Mouse (Mus musculus) forebrain, embryonic 12.5 days (tissue): ENCODE data around the gene A630095N17Rik. TPM values are rescaled to one million over a fixed set of nuclear protein-coding genes. Genes with fewer than 3 reads are reported as not detected.

Experiments
- ATAC-seq: fragments of 200-750 bp; cut with Nextera tagmentation; 2 replicates; pipeline ENCODE4 v1.8.0; 2017; ENCODE audit warnings: moderate TSS enrichment; ENCODE audit not compliant: low FRiP score
- H3K27ac ChIP-seq: fragments of 300-500 bp; sonication (generic); 2 replicates; pipeline ENCODE4 v1.5.1; 2016; ENCODE audit warnings: mild to moderate bottlenecking
- H3K27me3 ChIP-seq: fragments of 300-500 bp; sonication (generic); 2 replicates; pipeline ENCODE4 v1.6.1; 2016; ENCODE audit warnings: mild to moderate bottlenecking
- H3K36me3 ChIP-seq: fragments of 300-500 bp; sonication (generic); replicated peaks from 2 replicates; pipeline ENCODE4 v1.6.1; 2016; ENCODE audit warnings: mild to moderate bottlenecking
- H3K4me1 ChIP-seq: fragments of 300-500 bp; sonication (generic); 2 replicates; pipeline ENCODE4 v1.6.1; 2016
- H3K4me2 ChIP-seq: fragments of 300-500 bp; sonication (generic); 2 replicates; pipeline ENCODE4 v1.6.1; 2016; ENCODE audit warnings: mild to moderate bottlenecking, moderate library complexity
- H3K4me3 ChIP-seq: fragments of 300-500 bp; sonication (generic); replicated peaks from 2 replicates; pipeline ENCODE4 v1.5.1; 2016; ENCODE audit warnings: mild to moderate bottlenecking
- H3K9ac ChIP-seq: fragments of 300-500 bp; sonication (generic); 2 replicates; pipeline ENCODE4 v1.6.1; 2016; ENCODE audit warnings: mild to moderate bottlenecking
- H3K9me3 ChIP-seq: fragments of 300-500 bp; sonication (generic); 2 replicates; pipeline ENCODE4 v1.6.1; 2016
- WGBS: fragments of 180-500 bp; shearing (Covaris S2); methylation state at CpG from one replicate; pipeline ENCODE4 v1.1.7; 2016; 5-methylcytosine and 5-hydroxymethylcytosine counted together
- polyA plus RNA-seq: library from polyadenylated mRNA; unstranded; fragments of >200 nt; fragmentation: Nextera tagmentation; extraction: Ambion mirVana; gene quantifications from 2 replicates; pipeline ENCODE4 v1.2.1, GENCODE M21; 2016

A630095N17Rik gene
- polyA plus RNA-seq, 1 experiment from 2014 or later, result not detected

DNA sequence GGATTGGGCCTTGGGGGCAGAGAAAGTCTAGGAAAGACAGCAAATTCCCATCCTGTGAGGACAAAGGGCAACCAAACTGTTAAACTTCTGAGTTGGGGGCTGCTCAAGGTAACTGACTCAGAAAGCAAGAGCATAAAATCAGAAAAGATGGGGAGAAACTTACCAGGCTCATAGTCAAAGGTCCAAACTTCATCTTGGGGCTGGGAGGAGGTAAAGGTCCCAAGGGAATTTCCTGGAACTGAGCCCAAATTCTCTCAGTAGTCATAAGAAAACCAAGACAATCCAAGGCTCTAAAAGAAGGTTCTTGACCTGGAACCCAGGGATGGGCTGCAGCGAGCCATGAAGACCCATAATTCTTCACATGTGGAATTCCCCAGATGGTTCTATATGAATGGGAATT lies 30.7 kb downstream of the A630095N17Rik start:
- Histone ChIP-seq H3K4me3 (no peak overlapping the region), H3K4me1 (no peaks in the 10 kb centered on the region), H3K27me3 (no peaks in the 10 kb centered on the region), H3K9ac (no peak overlapping the region), H3K9me3 (no peaks in the 10 kb centered on the region), H3K4me2 (no peak overlapping the region), H3K36me3 (peaks cover 43% of the 10 kb centered on the region), H3K27ac (no peak overlapping the region)
- 90% methylated on average over 1 of the region's 1 CpGs for WGBS
- no peak for ATAC-seq

DNA sequence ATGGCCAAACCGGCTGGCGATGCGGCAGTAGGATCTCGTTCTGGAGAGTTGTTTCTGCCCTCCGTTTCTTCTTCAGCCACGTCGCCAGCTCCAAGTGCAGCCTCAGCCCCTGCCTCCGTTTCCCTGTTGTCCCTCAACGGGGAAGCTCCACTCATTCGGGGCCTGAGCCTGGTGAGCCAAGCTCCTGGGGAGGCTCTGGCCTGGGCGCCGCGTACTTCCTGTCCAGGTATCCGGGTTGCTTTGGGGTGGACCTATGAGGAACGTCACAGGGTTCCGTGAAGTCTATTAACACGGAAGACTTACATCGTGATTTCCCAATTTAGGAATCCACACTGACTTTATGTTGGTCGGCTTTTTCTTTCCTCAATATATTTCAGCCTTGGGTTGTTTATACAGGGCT lies 39.5 kb downstream of the A630095N17Rik start:
- Histone ChIP-seq H3K27me3 (no peaks in the 10 kb centered on the region), H3K4me3 (peak overlapping the region; percentile 79), H3K4me2 (peak overlapping the region; percentile 95), H3K4me1 (peaks cover 26% of the 10 kb centered on the region), H3K9ac (peak overlapping the region; percentile 90), H3K36me3 (peaks cover 20% of the 10 kb centered on the region), H3K9me3 (no peaks in the 10 kb centered on the region), H3K27ac (peak overlapping the region; percentile 83)
- peak; percentile 12; the same call in 1 of the 2 replicates for ATAC-seq
- 1% methylated on average over 19 of the region's 19 CpGs for WGBS

GRCm38 (mm10) chr1:75191622-75192402 lies 40.1 kb downstream of the A630095N17Rik start, which contains the start of the genes Ankzf1 and Atg9a:
Ankzf1 (plus strand) TSS chr1:75192151.
Atg9a (minus strand) TSS chr1:75192196.
- H3K4me2 ChIP-seq, result peak within 1 kb of the TSS; percentile 95
- under 1% methylated on average over 55 of the region's 56 CpGs for WGBS
- peak; percentile 100 for ATAC-seq
- peak within 1 kb of the TSS; percentile 83 for H3K27ac ChIP-seq
- peak within 1 kb of the TSS; percentile 90 for H3K9ac ChIP-seq
- no peaks in the 10 kb centered on the region for H3K9me3 ChIP-seq
- H3K4me3 ChIP-seq, result peak within 1 kb of the TSS; percentile 79
- H3K36me3 ChIP-seq, result peaks cover 17% of the 10 kb centered on the region
- no peaks in the 10 kb centered on the region for H3K27me3 ChIP-seq
- peaks cover 26% of the 10 kb centered on the region for H3K4me1 ChIP-seq

DNA sequence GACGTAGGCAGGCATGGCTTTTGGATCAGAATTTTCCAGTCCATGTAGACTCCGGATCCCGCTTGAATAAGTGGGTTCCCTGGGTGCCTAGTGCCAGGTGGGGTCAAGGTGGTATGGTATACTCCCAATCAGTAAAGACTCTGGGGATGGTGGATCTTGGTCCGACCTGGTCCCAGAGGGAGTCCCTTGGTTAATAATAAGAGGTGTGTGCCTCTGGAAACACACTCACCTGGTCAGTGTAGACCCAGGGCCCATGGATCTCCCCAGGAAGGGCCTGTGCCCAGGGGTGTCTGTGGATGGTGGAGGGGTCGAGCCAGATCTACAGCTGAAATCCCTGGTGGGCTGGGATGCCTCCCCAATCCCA lies 40.7 kb downstream of the A630095N17Rik start:
- peaks cover 26% of the 10 kb centered on the region for H3K4me1 ChIP-seq
- 46% methylated on average over 5 of the region's 5 CpGs for WGBS
- peaks cover 18% of the 10 kb centered on the region for H3K36me3 ChIP-seq
- H3K9me3 ChIP-seq, result no peaks in the 10 kb centered on the region
- peak overlapping the region; percentile 83 for H3K27ac ChIP-seq
- peak overlapping the region; percentile 90 for H3K9ac ChIP-seq
- H3K4me2 ChIP-seq, result peak overlapping the region; percentile 95
- H3K27me3 ChIP-seq, result no peaks in the 10 kb centered on the region
- peak overlapping the region; percentile 79 for H3K4me3 ChIP-seq
- ATAC-seq, result peak; percentile 60; the same call in 1 of the 2 replicates

DNA sequence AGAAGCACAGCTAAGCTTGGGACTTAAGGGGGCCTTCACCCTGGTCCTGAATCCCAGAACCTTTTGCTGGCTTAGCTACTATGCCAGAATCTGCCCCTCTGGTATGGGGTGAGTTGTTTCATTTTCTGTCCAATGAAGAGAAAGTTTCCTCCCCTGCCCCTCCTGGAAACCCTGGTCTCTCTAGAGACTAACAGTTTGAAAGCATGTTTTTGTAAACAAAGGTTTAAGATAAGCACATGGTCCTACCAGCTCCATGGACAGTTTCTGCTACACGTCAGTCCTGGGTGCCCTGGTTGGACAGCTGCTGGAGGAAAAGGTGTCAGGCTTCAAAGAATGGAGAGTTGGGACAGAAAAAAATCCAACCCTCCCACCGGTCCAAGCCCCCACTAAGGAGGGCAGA lies 41.3 kb downstream of the A630095N17Rik start:
- Histone ChIP-seq H3K9ac (0 out of 2 replicates have a peak overlapping the region, but pooled peaks have one; percentile 90), H3K4me2 (peak overlapping the region; percentile 95), H3K27ac (no peak overlapping the region), H3K4me3 (0 out of 2 replicates have a peak overlapping the region, but pooled peaks have one; percentile 79), H3K36me3 (peaks cover 22% of the 10 kb centered on the region), H3K9me3 (no peaks in the 10 kb centered on the region), H3K4me1 (peaks cover 26% of the 10 kb centered on the region), H3K27me3 (no peaks in the 10 kb centered on the region)
- no peak for ATAC-seq
- 80% methylated on average over 2 of the region's 2 CpGs for WGBS

DNA sequence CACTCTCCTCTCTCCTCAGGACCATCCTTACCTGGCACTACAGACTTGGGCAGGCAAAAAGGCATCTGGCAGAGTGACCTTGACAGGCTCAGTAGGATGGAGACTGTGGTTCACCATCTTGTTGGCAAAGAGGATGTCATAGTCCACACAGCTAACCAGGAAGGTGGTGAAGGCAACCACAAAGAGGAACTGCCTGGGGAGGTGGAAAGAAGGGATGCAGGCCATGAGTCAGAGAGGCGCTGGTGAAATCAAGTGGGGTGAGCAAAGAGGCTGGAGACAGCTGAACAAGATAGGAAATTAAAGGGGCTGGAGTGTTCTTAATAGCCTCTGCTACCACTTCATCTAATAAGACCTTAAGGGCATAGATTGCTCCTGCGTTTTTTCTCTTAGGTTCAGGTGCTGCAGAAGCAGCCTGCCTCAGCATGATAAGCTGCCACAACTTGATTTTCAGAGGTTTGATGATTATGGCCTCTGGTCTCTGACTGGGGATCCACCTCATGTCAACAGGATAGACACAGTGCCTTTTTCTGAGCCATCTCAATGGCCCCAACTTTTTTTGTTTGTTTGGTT lies 43.9 kb downstream of the A630095N17Rik start:
- Histone ChIP-seq H3K27ac (no peak overlapping the region), H3K36me3 (peaks cover 46% of the 10 kb centered on the region), H3K4me2 (no peak overlapping the region), H3K4me3 (no peak overlapping the region), H3K9ac (no peak overlapping the region), H3K9me3 (no peaks in the 10 kb centered on the region), H3K27me3 (no peaks in the 10 kb centered on the region), H3K4me1 (peaks cover 19% of the 10 kb centered on the region)
- no peak for ATAC-seq
- WGBS, result 88% methylated on average over 2 of the region's 2 CpGs

DNA sequence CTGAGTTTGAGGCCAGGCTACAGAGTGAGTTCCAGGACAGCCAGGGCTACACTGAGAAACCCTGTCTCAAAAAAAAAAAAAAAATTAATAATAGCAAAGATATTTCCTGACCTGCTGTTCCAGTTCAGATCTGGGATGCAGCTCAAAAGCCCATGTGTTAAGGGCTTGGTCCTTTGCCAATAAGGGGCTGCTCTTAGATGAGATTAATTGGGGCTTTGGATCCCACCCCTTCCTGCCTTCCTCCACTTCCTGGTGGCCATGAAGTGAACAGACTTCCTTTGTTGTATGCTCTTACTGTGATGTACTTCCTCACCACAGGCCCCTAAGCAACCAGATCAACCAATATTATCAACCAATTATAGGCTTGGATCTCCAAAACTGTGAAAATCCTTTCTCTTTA lies 44.8 kb downstream of the A630095N17Rik start:
- Histone ChIP-seq H3K4me1 (peaks cover 14% of the 10 kb centered on the region), H3K27ac (no peak overlapping the region), H3K4me3 (no peak overlapping the region), H3K36me3 (peaks cover 55% of the 10 kb centered on the region), H3K9ac (no peak overlapping the region), H3K4me2 (no peak overlapping the region), H3K27me3 (no peaks in the 10 kb centered on the region), H3K9me3 (no peaks in the 10 kb centered on the region)
- ATAC-seq, result no peak

GRCm38 (mm10) chr1:75185495-75185894 lies 46.4 kb downstream of the A630095N17Rik start:
- Histone ChIP-seq H3K9ac (no peak overlapping the region), H3K4me3 (no peak overlapping the region), H3K36me3 (peaks cover 61% of the 10 kb centered on the region), H3K27me3 (no peaks in the 10 kb centered on the region), H3K4me1 (peaks cover 7% of the 10 kb centered on the region), H3K9me3 (no peaks in the 10 kb centered on the region), H3K27ac (no peak overlapping the region), H3K4me2 (no peak overlapping the region)
- WGBS, result 94% methylated on average over 11 of the region's 11 CpGs
- no peak for ATAC-seq

DNA sequence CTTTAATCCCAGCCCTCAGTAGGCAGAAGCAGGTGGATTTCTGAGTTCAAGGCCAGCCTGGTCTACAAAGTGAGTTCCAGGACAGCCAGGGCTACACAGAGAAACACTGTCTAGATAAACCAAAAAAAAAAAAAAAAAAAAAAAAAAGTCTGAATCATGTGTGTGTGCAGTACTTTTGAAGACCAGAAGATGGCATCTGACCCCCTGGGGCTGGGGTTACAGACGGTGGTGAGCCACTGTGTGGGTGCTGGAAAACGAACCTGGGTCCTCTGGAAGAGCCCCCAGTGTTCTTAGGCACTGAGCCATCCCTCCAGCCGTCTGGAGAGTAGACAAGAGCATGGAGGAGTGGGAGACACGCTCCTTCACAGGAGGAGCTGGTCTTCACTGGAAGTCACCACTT lies 49.7 kb downstream of the A630095N17Rik start:
- WGBS, result 71% methylated on average over 4 of the region's 4 CpGs
- H3K27me3 ChIP-seq, result no peaks in the 10 kb centered on the region
- H3K27ac ChIP-seq, result no peak overlapping the region
- no peak overlapping the region for H3K4me2 ChIP-seq
- peaks cover 57% of the 10 kb centered on the region for H3K36me3 ChIP-seq
- H3K4me3 ChIP-seq, result no peak overlapping the region
- H3K4me1 ChIP-seq, result peaks cover 23% of the 10 kb centered on the region
- H3K9me3 ChIP-seq, result no peaks in the 10 kb centered on the region
- no peak for ATAC-seq
- H3K9ac ChIP-seq, result no peak overlapping the region

GRCm38 (mm10) chr1:75181377-75181870 lies 50.5 kb downstream of the A630095N17Rik start:
- no peak for ATAC-seq
- no peak overlapping the region for H3K4me3 ChIP-seq
- H3K9me3 ChIP-seq, result no peaks in the 10 kb centered on the region
- no peak overlapping the region for H3K4me2 ChIP-seq
- peaks cover 57% of the 10 kb centered on the region for H3K36me3 ChIP-seq
- WGBS, result 82% methylated on average over 4 of the region's 4 CpGs
- peaks cover 23% of the 10 kb centered on the region for H3K4me1 ChIP-seq
- H3K9ac ChIP-seq, result no peak overlapping the region
- H3K27me3 ChIP-seq, result no peaks in the 10 kb centered on the region
- no peak overlapping the region for H3K27ac ChIP-seq

DNA sequence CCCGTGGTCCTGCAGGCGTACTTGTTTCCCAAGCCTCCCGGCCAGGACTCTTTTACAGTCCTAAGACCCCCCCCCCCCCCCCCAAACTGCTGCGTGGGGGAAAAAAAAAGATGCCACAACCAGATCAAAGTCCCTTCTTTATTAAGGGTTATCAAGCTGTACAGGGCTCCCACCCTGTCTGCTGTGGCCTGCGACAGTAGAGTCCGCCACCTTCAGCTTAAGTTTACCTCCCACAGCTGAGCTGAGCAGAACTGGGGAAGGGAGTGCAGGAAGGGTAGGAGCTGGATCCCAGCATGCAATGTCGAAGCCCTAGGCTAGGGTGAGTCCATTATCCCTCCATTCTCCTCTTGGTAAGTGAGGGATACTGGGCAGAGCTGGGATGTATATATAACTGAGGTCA lies 51.2 kb downstream of the A630095N17Rik start:
- H3K27me3 ChIP-seq, result no peaks in the 10 kb centered on the region
- H3K27ac ChIP-seq, result 0 out of 2 replicates have a peak overlapping the region, but pooled peaks have one; percentile 56
- H3K36me3 ChIP-seq, result peaks cover 57% of the 10 kb centered on the region
- ATAC-seq, result no peak; the same call in 1 of the 2 replicates
- H3K4me3 ChIP-seq, result peak overlapping the region; percentile 60
- peak overlapping the region; percentile 99 for H3K4me2 ChIP-seq
- WGBS, result 42% methylated on average over 7 of the region's 7 CpGs
- H3K9me3 ChIP-seq, result no peaks in the 10 kb centered on the region
- no peak overlapping the region for H3K9ac ChIP-seq
- H3K4me1 ChIP-seq, result peaks cover 23% of the 10 kb centered on the region

GRCm38 (mm10) chr1:75180105-75180590 lies 51.8 kb downstream of the A630095N17Rik start, which contains the start of gene Abcb6:
Abcb6 (minus strand) TSS chr1:75180392.
- H3K4me2 ChIP-seq, result peak within 1 kb of the TSS; percentile 99
- H3K36me3 ChIP-seq, result peaks cover 53% of the 10 kb centered on the region
- peak; percentile 94 for ATAC-seq
- H3K9me3 ChIP-seq, result no peaks in the 10 kb centered on the region
- WGBS, result 0% methylated on average over 31 of the region's 31 CpGs
- H3K27ac ChIP-seq, result peak within 1 kb of the TSS; percentile 56
- H3K9ac ChIP-seq, result peak within 1 kb of the TSS; percentile 74
- H3K4me3 ChIP-seq, result peak within 1 kb of the TSS; percentile 60
- no peaks in the 10 kb centered on the region for H3K27me3 ChIP-seq
- H3K4me1 ChIP-seq, result peaks cover 23% of the 10 kb centered on the region
